Mouse (Mus musculus): ENCODE data around the gene Ormdl3. TPM values are rescaled to one million over a fixed set of nuclear protein-coding genes. Genes with fewer than 3 reads are reported as not detected.

Ormdl3 gene
- total and polyA plus RNA-seq, 3 experiments: 52.7 to 93.7 TPM; not detected in 1

GRCm38 (mm10) chr11:98568326-98568725 lies 18.8 kb downstream of the Ormdl3 start:
- TF ChIP-seq SMC3 (IDR thresholded peaks at IDR 0.05; ENCODE audit: low read depth, low read length) (peak; percentile 42), RAD21 (IDR thresholded peaks at IDR 0.05; ENCODE audit: low read depth, low read length) (peak; percentile 40), CTCF (IDR thresholded peaks at IDR 0.05 in 2 of 3, conservative IDR thresholded peaks at IDR 0.05 in 1 of 3; ENCODE audit: control insufficient read depth in 1 of 3, insufficient read depth in 1 of 3, low read depth in 2 of 3, low read length in 3 of 3, poor library complexity in 1 of 3, severe bottlenecking in 1 of 3) (peak; percentile 55 to 67 (median 57)), MYC (IDR thresholded peaks at IDR 0.05; ENCODE audit: low read depth, low read length) (no peak)
- Histone ChIP-seq H3K27ac (ENCODE audit: control insufficient read depth, low read depth, low read length) (no peak overlapping the region), H3K27me3 (ENCODE audit: control insufficient read depth in 1 of 2, insufficient read depth in 2 of 2, low read length in 2 of 2) (peaks cover 11 to 19% of the 10 kb centered on the region in 2 experiments), H3K4me1 (ENCODE audit: control insufficient read depth in 1 of 2, insufficient read depth in 2 of 2, low read length in 2 of 2) (no peaks in the 10 kb centered on the region), H3K9ac (ENCODE audit: control insufficient read depth, low read depth, low read length, poor library complexity, severe bottlenecking) (no peak overlapping the region), H3K79me2 (ENCODE audit: control insufficient read depth, insufficient read depth, low read length, poor library complexity) (no peaks in the 10 kb centered on the region), H3K36me3 (ENCODE audit: control insufficient read depth in 1 of 2, insufficient read depth in 2 of 2, low read length in 2 of 2) (no peaks in the 10 kb centered on the region), H3K9me3 (replicated peaks; ENCODE audit: insufficient read depth, low read length) (no peaks in the 10 kb centered on the region), H3K4me3 (ENCODE audit: control insufficient read depth in 1 of 2, insufficient read depth in 1 of 2, low read depth in 2 of 2, low read length in 2 of 2) (no peak overlapping the region)
- DNase-seq (ENCODE audit: low read depth, low spot score): peak; percentile 46

GRCm38 (mm10) chr11:98563921-98564414 lies 23.2 kb downstream of the Ormdl3 start:
- H3K79me2 ChIP-seq (ENCODE audit: control insufficient read depth, insufficient read depth, low read length, poor library complexity): no peaks in the 10 kb centered on the region
- no peak overlapping the region for H3K4me3 ChIP-seq (ENCODE audit: control insufficient read depth in 1 of 2, insufficient read depth in 1 of 2, low read depth in 2 of 2, low read length in 2 of 2)
- H3K9ac ChIP-seq (ENCODE audit: control insufficient read depth, low read depth, low read length, poor library complexity, severe bottlenecking): no peak overlapping the region
- H3K9me3 ChIP-seq (replicated peaks; ENCODE audit: insufficient read depth, low read length): no peaks in the 10 kb centered on the region
- H3K36me3 ChIP-seq (ENCODE audit: control insufficient read depth in 1 of 2, insufficient read depth in 2 of 2, low read length in 2 of 2): no peaks in the 10 kb centered on the region
- no peak overlapping the region for H3K27ac ChIP-seq (ENCODE audit: control insufficient read depth, low read depth, low read length)
- H3K4me1 ChIP-seq (ENCODE audit: control insufficient read depth in 1 of 2, insufficient read depth in 2 of 2, low read length in 2 of 2): no peaks in the 10 kb centered on the region
- no peak for DNase-seq (ENCODE audit: low read depth, low spot score)
- TF ChIP-seq HCFC1 (IDR thresholded peaks at IDR 0.05; ENCODE audit: low read depth, low read length) (no peak), GATA1 (IDR thresholded peaks at IDR 0.05; ENCODE audit: low read depth, low read length) (no peak), USF2 (IDR thresholded peaks at IDR 0.05; ENCODE audit: borderline replicate concordance in 1 of 2, insufficient read depth in 1 of 2, low read depth in 1 of 2, low read length in 2 of 2) (no peak), UBTF (IDR thresholded peaks at IDR 0.05; ENCODE audit: borderline replicate concordance, insufficient read depth, low read depth, low read length) (no peak), TBP (IDR thresholded peaks at IDR 0.05; ENCODE audit: low read depth, low read length) (no peak), GABPA (IDR thresholded peaks at IDR 0.05; ENCODE audit: low read depth, low read length) (no peak), SMC3 (IDR thresholded peaks at IDR 0.05; ENCODE audit: low read depth, low read length) (no peak), MAX (IDR thresholded peaks at IDR 0.05; ENCODE audit: low read length) (no peak), EP300 (IDR thresholded peaks at IDR 0.05; ENCODE audit: low read depth in 1 of 2, low read length in 2 of 2) (no peak)
- H3K27me3 ChIP-seq (ENCODE audit: control insufficient read depth in 1 of 2, insufficient read depth in 2 of 2, low read length in 2 of 2): peaks cover 29 to 36% of the 10 kb centered on the region in 2 experiments

- no peak overlapping the region for H3K4me3 ChIP-seq (ENCODE audit: control insufficient read depth in 1 of 2, insufficient read depth in 1 of 2, low read depth in 2 of 2, low read length in 2 of 2)
- TF ChIP-seq MYC (IDR thresholded peaks at IDR 0.05; ENCODE audit: low read depth, low read length) (no peak), TBP (IDR thresholded peaks at IDR 0.05; ENCODE audit: low read depth, low read length) (no peak), POLR2AphosphoS5 (IDR thresholded peaks at IDR 0.05; ENCODE audit: borderline replicate concordance, low read depth, low read length) (no peak), TAL1 (IDR thresholded peaks at IDR 0.05; ENCODE audit: low read length) (no peak), USF1 (IDR thresholded peaks at IDR 0.05; ENCODE audit: low read depth, low read length) (no peak), CTCF (IDR thresholded peaks at IDR 0.05 in 2 of 3, conservative IDR thresholded peaks at IDR 0.05 in 1 of 3; ENCODE audit: control insufficient read depth in 1 of 3, insufficient read depth in 1 of 3, low read depth in 2 of 3, low read length in 3 of 3, poor library complexity in 1 of 3, severe bottlenecking in 1 of 3) (no peak), HCFC1 (IDR thresholded peaks at IDR 0.05; ENCODE audit: low read depth, low read length) (no peak), ZKSCAN1 (IDR thresholded peaks at IDR 0.05; ENCODE audit: low read depth, low read length) (no peak), ELF1 (IDR thresholded peaks at IDR 0.05; ENCODE audit: low read depth, low read length) (no peak), EP300 (IDR thresholded peaks at IDR 0.05; ENCODE audit: low read depth in 1 of 2, low read length in 2 of 2) (no peak), E2F4 (IDR thresholded peaks at IDR 0.05; ENCODE audit: borderline replicate concordance, low read depth, low read length) (no peak)
- no peaks in the 10 kb centered on the region for H3K36me3 ChIP-seq (ENCODE audit: control insufficient read depth in 1 of 2, insufficient read depth in 2 of 2, low read length in 2 of 2)
- H3K9ac ChIP-seq (ENCODE audit: control insufficient read depth, low read depth, low read length, poor library complexity, severe bottlenecking): no peak overlapping the region
- H3K4me1 ChIP-seq (ENCODE audit: control insufficient read depth in 1 of 2, insufficient read depth in 2 of 2, low read length in 2 of 2): no peaks in the 10 kb centered on the region
- no peak overlapping the region for H3K27ac ChIP-seq (ENCODE audit: control insufficient read depth, low read depth, low read length)
- no peak for DNase-seq (ENCODE audit: low read depth, low spot score)
- H3K27me3 ChIP-seq (ENCODE audit: control insufficient read depth in 1 of 2, insufficient read depth in 2 of 2, low read length in 2 of 2): peaks cover 31 to 43% of the 10 kb centered on the region in 2 experiments
- no peaks in the 10 kb centered on the region for H3K9me3 ChIP-seq (replicated peaks; ENCODE audit: insufficient read depth, low read length)
- H3K79me2 ChIP-seq (ENCODE audit: control insufficient read depth, insufficient read depth, low read length, poor library complexity): no peaks in the 10 kb centered on the region
Measured at GRCm38 (mm10) chr11:98563025-98563424, 24.1 kb downstream of the Ormdl3 start.

Data from MEL (cell line).